Mouse (Mus musculus) embryo, embryonic 11 days (tissue): ENCODE data around the gene Cfdp1.

Experiments used
- DNase-seq: peaks from one replicate; pipeline ENCODE4 v3.0.0-alpha.2; 2015

Gene Cfdp1

GRCm38 (mm10) chr8:111768651-111769050 is 85.4 kb downstream of the Cfdp1 start:
- no peak for DNase-seq

- no peak for DNase-seq
Observed at GRCm38 (mm10) chr8:111765616-111766015, 88.5 kb downstream of the Cfdp1 start.

- DNase-seq: no peak
Observed at GRCm38 (mm10) chr8:111765096-111765495, 89.0 kb downstream of the Cfdp1 start.

- no peak for DNase-seq
Observed at GRCm38 (mm10) chr8:111760708-111761107, 93.4 kb downstream of the Cfdp1 start.

- DNase-seq: no peak
Observed at GRCm38 (mm10) chr8:111758817-111759216, 95.3 kb downstream of the Cfdp1 start.

- DNase-seq: no peak
Observed at GRCm38 (mm10) chr8:111757599-111757998, 96.5 kb downstream of the Cfdp1 start.

GRCm38 (mm10) chr8:111754736-111755135 is 99.4 kb downstream of the Cfdp1 start:
- no peak for DNase-seq

GRCm38 (mm10) chr8:111754088-111754487 is 100.0 kb downstream of the Cfdp1 start:
- no peak for DNase-seq

GRCm38 (mm10) chr8:111748766-111749165 is 105.3 kb downstream of the Cfdp1 start:
- DNase-seq: no peak

GRCm38 (mm10) chr8:111747866-111748649 is 106.0 kb downstream of the Cfdp1 start:
- no peak for DNase-seq

GRCm38 (mm10) chr8:111746582-111747465 is 107.3 kb downstream of the Cfdp1 start:
- DNase-seq: no peak

- DNase-seq: peak; percentile 83
Observed at GRCm38 (mm10) chr8:111745591-111746418, 108.3 kb downstream of the Cfdp1 start.

- DNase-seq: no peak
Observed at GRCm38 (mm10) chr8:111745086-111745485, 109.0 kb downstream of the Cfdp1 start.

GRCm38 (mm10) chr8:111743792-111744696 is 110.0 kb downstream of the Cfdp1 start, which contains the start of gene Bcar1:
Bcar1 (minus strand) TSS chr8:111743809.
- peak; percentile 93 for DNase-seq

GRCm38 (mm10) chr8:111743101-111743791 is 110.8 kb downstream of the Cfdp1 start:
- DNase-seq: peak; percentile 67

- no peak for DNase-seq
Observed at GRCm38 (mm10) chr8:111742261-111743037, 111.6 kb downstream of the Cfdp1 start.

GRCm38 (mm10) chr8:111741556-111741955 is 112.5 kb downstream of the Cfdp1 start:
- DNase-seq: no peak

GRCm38 (mm10) chr8:111740994-111741393 is 113.1 kb downstream of the Cfdp1 start:
- DNase-seq: no peak

GRCm38 (mm10) chr8:111740301-111740711 is 113.8 kb downstream of the Cfdp1 start:
- DNase-seq: no peak

GRCm38 (mm10) chr8:111739604-111740003 is 114.5 kb downstream of the Cfdp1 start:
- no peak for DNase-seq
